Mouse (Mus musculus): Measurements from ENCODE around the gene Nacad.

Gene Nacad

DNA sequence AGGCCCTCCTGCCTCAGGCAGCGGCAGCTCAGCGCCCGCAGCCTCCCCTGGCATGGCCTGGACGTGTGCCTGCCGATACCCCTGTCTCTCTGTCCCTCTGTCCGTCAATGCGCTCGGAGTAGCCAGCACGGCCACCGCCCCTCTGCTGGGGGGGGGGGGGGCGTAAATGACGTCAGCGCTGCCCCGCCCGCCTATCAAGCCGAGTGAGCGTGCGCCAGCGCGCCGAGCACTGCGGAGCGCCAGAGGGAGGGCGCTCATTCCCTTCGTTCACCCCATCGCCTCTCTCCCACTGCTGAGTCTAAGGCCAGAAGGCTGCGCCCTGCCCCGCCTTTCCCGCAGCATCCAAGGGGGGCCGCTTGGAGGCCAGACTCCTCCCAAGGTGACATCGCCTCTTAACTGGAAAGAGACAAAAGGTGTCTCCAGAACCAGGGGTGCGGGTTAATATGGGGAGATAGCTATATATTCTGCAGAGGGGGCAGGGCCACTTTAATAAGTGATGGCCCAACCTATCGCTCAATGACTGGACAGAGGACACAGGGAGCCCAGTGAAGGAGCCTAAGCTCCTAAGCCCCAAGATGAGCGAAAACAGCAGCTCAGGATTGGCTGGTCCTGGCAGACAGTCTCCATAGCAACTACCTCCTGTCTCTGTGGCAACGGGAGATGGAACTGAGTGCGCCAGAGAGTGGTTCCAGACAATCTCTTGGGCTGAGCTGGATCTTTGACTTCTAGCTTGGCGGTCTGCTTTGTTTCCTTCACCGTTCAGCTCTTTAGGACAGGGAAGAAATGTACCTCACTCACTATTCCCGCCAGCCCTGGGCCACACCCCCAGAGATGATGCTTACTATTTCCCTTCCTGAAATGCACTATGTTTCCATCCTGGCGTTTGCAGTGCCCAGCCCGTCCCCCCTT, at the start of gene Nacad:
TSS of gene Nacad (minus strand) at position 563 of the 909 bp plus-strand sequence.
- no peak for DNase-seq

GRCm38 (mm10) chr11:6654903-6655302, 49.0 kb upstream of the Nacad start:
- peak; percentile 91 for DNase-seq

DNA sequence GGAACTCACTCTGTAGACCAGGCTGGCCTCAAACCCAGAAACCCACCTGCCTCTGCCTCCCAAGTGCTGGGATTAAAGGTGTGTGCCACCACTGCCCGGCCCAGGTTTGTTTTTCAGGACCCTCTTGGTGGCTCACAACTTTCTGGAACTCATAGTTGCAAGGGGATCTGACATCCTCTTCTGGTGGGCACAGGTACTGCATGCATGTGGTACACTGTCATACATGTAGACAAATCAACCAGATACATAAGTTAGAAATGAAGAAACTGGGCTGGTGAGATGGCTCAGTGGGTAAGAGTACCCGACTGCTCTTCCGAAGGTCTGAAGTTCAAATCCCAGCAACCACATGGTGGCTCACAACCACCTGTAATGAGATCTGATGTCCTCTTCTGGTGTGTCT, 47.1 kb upstream of the Nacad start:
- DNase-seq, result peak; percentile 77

- peak; percentile 75 for DNase-seq
These were observed 44.7 kb upstream of the Nacad start for GRCm38 (mm10) chr11:6650519-6650918.

DNA sequence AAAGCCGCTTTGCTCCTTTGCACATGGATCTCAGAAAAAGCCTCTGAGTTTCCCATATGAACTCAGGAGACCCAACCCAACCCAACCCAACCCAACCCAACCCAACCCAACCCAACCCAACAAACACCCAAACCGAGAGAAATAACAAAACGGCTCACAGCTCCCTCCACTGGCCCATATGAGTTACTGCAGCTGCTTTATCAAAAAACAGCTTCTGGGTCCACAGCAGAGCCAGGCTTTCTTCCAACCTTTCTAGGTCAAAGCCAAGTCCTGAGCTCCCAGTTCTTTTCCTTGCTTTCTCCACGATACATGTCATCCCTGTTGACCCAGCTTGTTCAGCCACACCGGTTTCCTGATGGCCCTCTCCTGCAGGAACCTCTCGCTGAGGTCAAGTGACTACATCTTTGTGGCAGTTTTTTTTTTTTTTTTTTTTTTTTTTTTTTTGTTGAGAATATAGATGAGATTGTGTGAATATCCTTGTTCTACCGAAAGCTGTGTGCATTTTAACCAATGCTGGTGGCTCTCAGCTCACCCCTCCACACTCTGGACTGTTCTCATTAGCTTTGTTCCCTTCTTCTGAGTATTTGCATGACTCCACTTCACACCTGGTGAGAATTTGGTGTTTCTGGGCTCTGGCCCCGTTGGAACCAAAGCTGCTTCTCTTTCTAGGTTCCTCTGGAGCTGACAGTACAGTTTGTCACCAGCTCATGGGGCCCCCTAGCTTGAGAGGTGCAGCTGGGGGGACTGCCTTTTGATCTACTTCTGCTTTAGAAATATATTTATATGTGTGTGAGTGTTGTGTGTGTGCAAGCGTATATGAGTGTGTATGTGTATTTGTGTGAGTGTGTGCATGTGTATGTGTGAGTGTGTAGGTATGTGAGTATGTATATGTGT, 42.2 kb upstream of the Nacad start:
- no peak for DNase-seq

GRCm38 (mm10) chr11:6644566-6644965, 38.7 kb upstream of the Nacad start:
- no peak for DNase-seq

DNA sequence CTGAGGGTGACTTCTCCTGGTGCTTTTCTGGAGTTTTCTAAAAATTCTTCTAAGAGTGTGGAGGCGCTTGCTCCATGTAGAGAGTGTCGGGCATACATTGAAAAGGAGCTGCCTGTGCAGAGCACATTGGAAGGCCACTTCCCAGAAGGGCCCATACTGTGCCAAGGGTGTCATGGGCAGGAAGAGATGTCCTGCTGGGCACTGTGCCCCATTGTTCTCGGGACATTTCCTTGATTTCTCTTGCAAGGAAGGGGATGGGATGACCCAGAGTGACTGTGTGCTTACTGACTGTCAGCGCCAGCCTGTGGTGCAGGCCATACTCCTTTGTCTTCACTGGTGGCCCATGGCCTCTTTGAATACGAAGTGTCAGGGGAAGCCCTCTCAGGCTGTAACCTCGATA, 33.2 kb upstream of the Nacad start:
- no peak for DNase-seq

DNA sequence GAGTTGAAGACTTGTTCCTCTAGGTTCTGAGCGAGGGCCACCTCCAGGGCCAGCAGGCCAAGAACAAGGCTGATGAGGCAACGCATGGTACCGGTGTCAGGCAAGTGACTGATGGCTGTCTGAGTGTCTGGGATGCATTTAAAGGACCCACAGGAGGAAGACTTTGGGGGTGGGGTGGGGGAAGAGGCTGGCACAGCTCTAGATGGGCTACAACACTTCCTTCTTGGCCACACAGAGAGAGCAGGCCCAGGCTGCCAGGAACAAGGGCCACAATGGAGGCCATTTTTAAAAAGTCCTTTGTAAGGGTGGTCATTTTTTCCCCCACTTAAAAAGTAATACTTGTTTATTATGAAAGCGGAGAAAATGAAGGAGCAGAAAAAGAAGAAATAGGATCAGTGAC, 32.7 kb upstream of the Nacad start, which contains the start of gene Wap:
TSS of gene Wap (minus strand) at position 101 of the 400 bp plus-strand sequence.
- DNase-seq, result no peak

DNA sequence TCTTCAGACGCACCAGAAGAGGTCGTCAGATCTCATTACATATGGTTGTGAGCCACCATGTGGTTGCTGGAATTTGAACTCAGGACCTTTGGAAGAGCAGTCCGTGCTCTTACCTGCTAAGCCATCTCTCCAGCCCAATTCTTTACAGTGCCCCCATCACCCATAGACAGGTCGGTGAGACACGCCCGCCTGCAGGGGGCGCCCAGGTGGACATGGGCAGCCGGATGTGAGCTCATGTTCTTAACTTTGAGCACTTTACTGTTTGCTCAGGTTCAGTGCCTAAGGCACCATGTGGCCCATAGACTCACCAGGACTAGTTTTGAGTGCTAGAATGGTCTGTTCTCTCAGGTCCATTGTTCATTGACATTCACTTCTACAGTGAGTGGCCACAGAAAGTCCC, 30.3 kb upstream of the Nacad start:
- DNase-seq, result peak; percentile 76

DNA sequence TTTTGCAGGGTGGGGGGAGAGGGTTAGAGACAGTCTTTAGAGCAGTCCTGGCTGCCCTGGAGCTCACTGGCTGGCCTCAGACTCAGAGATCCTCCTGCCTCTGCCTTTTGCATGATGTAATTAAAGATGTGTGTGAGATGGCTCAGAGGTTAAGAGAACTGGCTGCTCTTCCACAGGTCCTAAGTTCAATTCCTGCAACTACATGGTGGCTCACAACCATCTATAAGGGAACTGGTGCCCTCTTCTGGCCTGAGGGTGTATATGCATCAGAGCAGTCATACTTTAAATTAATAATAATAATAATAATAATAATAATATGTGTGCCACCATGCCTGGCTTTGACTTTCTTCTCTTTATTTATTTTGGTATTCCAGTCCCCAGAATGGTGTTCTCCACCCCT, 23.8 kb upstream of the Nacad start:
- peak; percentile 54 for DNase-seq

DNA sequence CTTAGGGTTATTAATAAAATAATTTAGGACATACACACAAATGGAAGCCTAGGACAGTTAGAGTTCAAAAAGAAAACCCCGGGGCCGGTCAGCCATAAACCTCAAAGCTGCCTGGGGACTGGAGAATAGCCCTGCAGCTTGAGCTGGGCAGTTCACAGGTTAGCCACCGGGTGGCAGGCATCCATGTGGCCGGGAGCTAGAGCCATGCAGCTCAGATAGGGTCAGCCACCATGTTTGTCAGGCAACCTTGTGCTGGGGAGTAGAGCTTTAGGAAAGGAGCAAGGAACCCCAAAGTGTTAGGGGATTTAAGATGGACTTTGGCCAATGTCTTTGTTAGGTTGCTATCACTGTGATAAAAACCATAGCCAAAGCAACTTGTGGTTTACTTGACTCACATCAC, 22.7 kb upstream of the Nacad start:
- peak; percentile 78 for DNase-seq

GRCm38 (mm10) chr11:6627731-6628130, 21.9 kb upstream of the Nacad start:
- DNase-seq, result no peak

DNA sequence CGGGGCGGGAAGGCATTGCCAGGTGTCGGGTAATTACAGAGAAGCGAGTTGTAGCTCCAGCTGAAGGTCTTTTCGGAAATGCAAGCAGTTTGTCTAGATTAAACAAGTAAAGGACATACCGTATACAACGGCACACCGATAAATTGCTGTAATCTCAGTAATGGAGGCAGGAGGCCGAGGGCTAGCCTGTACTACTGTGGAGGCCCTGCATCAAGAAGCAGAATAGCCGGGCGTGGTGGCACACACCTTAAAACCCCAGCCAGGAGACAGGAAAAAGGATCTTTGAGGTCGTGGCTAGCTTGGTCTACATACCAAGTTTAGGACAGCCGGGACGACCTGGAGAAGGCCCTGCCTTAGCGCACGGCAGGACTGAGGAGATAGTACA, 20.5 kb upstream of the Nacad start:
- DNase-seq, result no peak

GRCm38 (mm10) chr11:6625478-6626387, 19.9 kb upstream of the Nacad start, which contains the start of gene Tbrg4:
Gene Tbrg4 (minus strand): TSS chr11:6626067.
- peak; percentile 94 for DNase-seq

- DNase-seq, result no peak
These were observed 18.9 kb upstream of the Nacad start for GRCm38 (mm10) chr11:6624619-6625382.

DNA sequence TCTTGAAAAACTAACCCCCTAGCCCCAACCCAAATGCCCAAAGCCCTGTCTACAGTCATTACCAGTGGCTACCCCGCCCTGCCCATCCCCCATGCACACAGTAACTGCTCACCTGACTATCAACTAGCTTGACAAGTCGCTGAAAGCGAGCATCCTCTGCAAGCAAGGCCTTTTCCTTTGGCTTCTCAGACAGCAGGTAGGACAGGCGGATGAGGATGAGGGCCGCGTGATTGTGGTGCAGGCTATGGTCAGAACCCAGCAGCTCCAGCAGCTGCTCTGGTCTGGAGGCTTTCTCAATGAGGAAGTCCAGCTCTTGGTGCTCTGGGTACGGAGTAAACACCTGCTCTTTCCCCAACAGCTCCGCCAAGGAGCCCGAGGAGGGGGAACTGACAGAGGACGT, 17.9 kb upstream of the Nacad start:
- DNase-seq, result no peak

- DNase-seq, result no peak
These were observed 9.7 kb upstream of the Nacad start for GRCm38 (mm10) chr11:6615250-6616205.

- DNase-seq, result no peak
These were observed 802 bp downstream of the Nacad start for GRCm38 (mm10) chr11:6605021-6605481.

DNA sequence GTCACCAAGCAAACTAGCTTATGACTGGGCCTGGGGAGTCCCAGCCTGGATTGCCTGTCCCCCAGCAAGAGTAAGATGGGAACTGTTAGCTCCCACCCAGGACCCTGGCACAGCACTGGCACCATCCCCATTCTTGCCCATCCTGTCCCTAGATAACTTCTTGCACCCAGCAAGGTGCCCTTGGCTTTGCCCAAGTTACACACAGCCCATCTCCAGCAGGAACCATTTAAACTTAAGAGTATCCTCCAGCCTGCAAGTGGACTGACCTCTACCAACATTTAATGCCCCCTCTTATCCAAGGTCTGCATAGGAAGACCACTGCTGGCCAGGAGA, 1.3 kb downstream of the Nacad start:
- no peak for DNase-seq

- DNase-seq, result peak; percentile 27
These were observed 1.8 kb downstream of the Nacad start for GRCm38 (mm10) chr11:6603887-6604603.
